Mouse (Mus musculus) brain, embryonic 14.5 days (tissue): ENCODE data around the gene Tacr2.

Experiments used
- CTCF ChIP-seq: fragments of 200-500 bp; IDR thresholded peaks from 2 replicates; pipeline ENCODE4 v1.5.1; 2012; ENCODE audit warnings: inconsistent platforms, mild to moderate bottlenecking, moderate library complexity, borderline replicate concordance; ENCODE audit not compliant: insufficient read depth, insufficient read length; ENCODE audit errors: extremely low read depth
- POLR2A ChIP-seq: fragments of 200-500 bp; IDR thresholded peaks from 2 replicates; pipeline ENCODE4 v1.6.1; 2012; ENCODE audit warnings: mild to moderate bottlenecking, inconsistent platforms, borderline replicate concordance; ENCODE audit not compliant: poor library complexity, insufficient read depth, insufficient read length, severe bottlenecking; ENCODE audit errors: extremely low read depth

DNA sequence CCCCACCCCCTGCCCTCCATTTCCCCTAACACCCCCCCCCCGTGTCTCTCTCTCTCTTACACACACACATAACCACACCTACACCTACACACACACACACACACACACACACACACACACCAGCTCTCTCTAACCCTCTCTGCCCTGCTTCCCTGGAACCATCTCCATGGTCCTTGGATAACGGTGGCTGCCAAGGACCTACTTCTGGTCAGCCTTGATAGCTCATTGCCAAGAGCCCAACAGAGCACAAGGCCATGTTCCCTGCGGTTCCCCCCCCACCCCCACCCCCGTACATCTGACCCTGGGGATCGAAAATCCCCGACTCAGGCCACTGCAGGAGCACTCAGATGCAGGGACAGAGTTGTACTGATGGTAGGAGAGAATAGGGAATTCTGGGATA is 40.9 kb upstream of the Tacr2 start:
- TF ChIP-seq CTCF (no peak), POLR2A (no peak)
